Comparison of ENCODE assay signal across 9 mouse cellular contexts in the genomic region with DNA sequence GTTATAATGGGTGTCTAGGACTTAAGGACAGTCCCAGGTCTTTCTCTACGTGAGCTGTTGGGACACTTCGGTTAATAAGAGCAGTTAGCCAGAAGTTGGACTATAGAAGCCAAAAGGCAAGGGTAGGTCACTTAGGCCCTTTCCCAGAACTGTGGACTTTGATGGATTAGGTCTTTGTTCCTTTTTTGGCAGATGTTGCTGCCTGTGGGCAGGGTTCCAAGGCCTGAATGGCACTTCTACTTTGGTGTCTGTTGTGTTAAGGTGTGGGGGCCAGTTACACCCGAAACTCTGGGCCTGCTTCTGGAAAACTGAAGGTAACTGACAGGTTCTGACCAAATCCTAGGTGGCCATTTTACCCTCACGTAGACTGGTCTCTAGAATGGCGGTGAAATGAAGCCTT.
DNase-seq lines count a peak whose midpoint lies in the region; ATAC-seq and TF ChIP-seq lines count a peak whose summit lies in the region.
"Had no signal": no experiment of that assay in that cellular context is flagged by ENCODE, and none has a peak within 500 bp of the region (broad histone marks: within the 10 kb centered on the region; RNA-seq: fewer than 3 reads in every experiment).

No protein-coding gene starts in this region.

- H3K4me1 ChIP-seq in liver, adult 2 months (ENCODE audit: control insufficient read depth, insufficient read depth, low read length) = no peaks in the 10 kb centered on the region
- no peaks in the 10 kb centered on the region for H3K4me1 ChIP-seq in liver, embryonic 11.5 days (replicated peaks; ENCODE audit: control insufficient read depth, insufficient read depth, low read length)
- H3K4me1 ChIP-seq in kidney, embryonic 16.5 days (ENCODE audit: insufficient read depth, low read length) = peaks cover 10% of the 10 kb centered on the region
- H3K4me1 ChIP-seq in neural tube, embryonic 14.5 days (ENCODE audit: control insufficient read depth, insufficient read depth, low read length) = no peaks in the 10 kb centered on the region; the same call in 1 of the 2 replicates
- H3K4me1 ChIP-seq: liver, embryonic 12.5 days had no signal

- no peak for TF ChIP-seq CTCF in liver, adult 2 months (IDR thresholded peaks at IDR 0.05; ENCODE audit: low read depth, low read length)
- no peak for TF ChIP-seq CTCF in brain, embryonic 14.5 days (IDR thresholded peaks at IDR 0.05; ENCODE audit: borderline replicate concordance, extremely low read depth, insufficient read depth, insufficient read length)

- no peak overlapping the region for H3K4me2 ChIP-seq in liver, embryonic 11.5 days
- H3K4me2 ChIP-seq in kidney, embryonic 16.5 days (replicated peaks; ENCODE audit: low read depth, low read length) = no peak overlapping the region
- H3K4me2 ChIP-seq in neural tube, embryonic 14.5 days (ENCODE audit: low read depth, low read length) = no peak overlapping the region
- H3K4me2 ChIP-seq: liver, embryonic 12.5 days had no signal

- H3K36me3 ChIP-seq in liver, adult 2 months (ENCODE audit: control insufficient read depth, insufficient read depth, low read length) = no peaks in the 10 kb centered on the region
- no peaks in the 10 kb centered on the region for H3K36me3 ChIP-seq in liver, embryonic 11.5 days (ENCODE audit: control insufficient read depth, insufficient read depth, low read length)
- H3K36me3 ChIP-seq in kidney, embryonic 16.5 days (ENCODE audit: insufficient read depth, low read length) = no peaks in the 10 kb centered on the region
- H3K36me3 ChIP-seq in neural tube, embryonic 14.5 days (ENCODE audit: control insufficient read depth, insufficient read depth, low read length) = no peaks in the 10 kb centered on the region
- H3K36me3 ChIP-seq: liver, embryonic 12.5 days had no signal

- no peak for TF ChIP-seq POLR2A in liver, adult 2 months (IDR thresholded peaks at IDR 0.05; ENCODE audit: extremely low read depth, insufficient read depth, low read length)
- TF ChIP-seq POLR2A in brain, embryonic 14.5 days (IDR thresholded peaks at IDR 0.05; ENCODE audit: borderline replicate concordance, extremely low read depth, insufficient read depth, insufficient read length, poor library complexity, severe bottlenecking) = no peak

- no peak overlapping the region for H3K27ac ChIP-seq in liver, adult 2 months (replicated peaks; ENCODE audit: insufficient read depth, low read depth, low read length)
- H3K27ac ChIP-seq in liver, embryonic 11.5 days (ENCODE audit: low read depth, low read length) = no peak overlapping the region
- peak overlapping the region; percentile 39; the same call in 1 of the 2 replicates for H3K27ac ChIP-seq in kidney, embryonic 16.5 days (ENCODE audit: low read length)
- peak overlapping the region; percentile 35; the same call in 1 of the 2 replicates for H3K27ac ChIP-seq in neural tube, embryonic 14.5 days (ENCODE audit: low read depth, low read length)
- H3K27ac ChIP-seq: liver, embryonic 12.5 days had no signal

- H3K27me3 ChIP-seq in liver, adult 2 months (ENCODE audit: control insufficient read depth, insufficient read depth, low read length) = no peaks in the 10 kb centered on the region
- H3K27me3 ChIP-seq in liver, embryonic 11.5 days (replicated peaks; ENCODE audit: control insufficient read depth, insufficient read depth, low read length) = no peaks in the 10 kb centered on the region
- H3K27me3 ChIP-seq in kidney, embryonic 16.5 days (ENCODE audit: insufficient read depth, low read length) = no peaks in the 10 kb centered on the region
- H3K27me3 ChIP-seq in neural tube, embryonic 14.5 days (ENCODE audit: control insufficient read depth, insufficient read depth, low read length) = no peaks in the 10 kb centered on the region
- H3K27me3 ChIP-seq: liver, embryonic 12.5 days; Patski had no signal

- H3K9ac ChIP-seq in liver, adult 2 months (ENCODE audit: low read depth, low read length) = no peak overlapping the region
- H3K9ac ChIP-seq in liver, embryonic 11.5 days (ENCODE audit: low read depth, low read length) = no peak overlapping the region
- no peak overlapping the region for H3K9ac ChIP-seq in kidney, embryonic 16.5 days (replicated peaks; ENCODE audit: low read length)
- no peak overlapping the region for H3K9ac ChIP-seq in neural tube, embryonic 14.5 days (replicated peaks; ENCODE audit: low read depth, low read length)
- H3K9ac ChIP-seq: liver, embryonic 12.5 days had no signal

- peak; percentile 10 for DNase-seq in liver, adult 2 months (ENCODE audit: extremely low read depth, low read depth, low spot score)
- no peak for DNase-seq in liver, embryonic 11.5 days (ENCODE audit: low spot score)
- DNase-seq in brain, embryonic 14.5 days (ENCODE audit: low read depth) = peak; percentile 55
- DNase-seq in testis, postnatal 14 days (ENCODE audit: low spot score) = no peak
- no peak for DNase-seq in right cerebral cortex, postnatal 14 days

- no peak overlapping the region for H3K4me3 ChIP-seq in liver, adult 2 months (ENCODE audit: insufficient read depth, low read depth, low read length)
- no peak overlapping the region for H3K4me3 ChIP-seq in liver, embryonic 11.5 days (ENCODE audit: low read depth, low read length)
- H3K4me3 ChIP-seq in kidney, embryonic 16.5 days (ENCODE audit: low read length) = no peak overlapping the region
- H3K4me3 ChIP-seq in neural tube, embryonic 14.5 days (ENCODE audit: low read depth, low read length) = no peak overlapping the region
- H3K4me3 ChIP-seq: liver, embryonic 12.5 days had no signal

- 53% methylated on average over 5 of the region's 5 CpGs for WGBS in liver, adult 2 months
- 81% methylated on average over 5 of the region's 5 CpGs for WGBS in liver, embryonic 11.5 days
- 67% methylated on average over 5 of the region's 5 CpGs for WGBS in kidney, embryonic 16.5 days
- WGBS in neural tube, embryonic 14.5 days = 56% methylated on average over 5 of the region's 5 CpGs

- H3K79me2 ChIP-seq in liver, adult 2 months (ENCODE audit: control insufficient read depth, insufficient read depth, low read length) = no peaks in the 10 kb centered on the region

- ATAC-seq in liver, embryonic 11.5 days (replicated peaks; ENCODE audit: low FRiP score) = no peak
- no peak for ATAC-seq in kidney, embryonic 16.5 days (ENCODE audit: low FRiP score, low TSS enrichment)
- ATAC-seq in neural tube, embryonic 14.5 days (ENCODE audit: low read depth) = no peak
- ATAC-seq: liver, embryonic 12.5 days had no signal

- H3K9me3 ChIP-seq in liver, embryonic 11.5 days (ENCODE audit: control insufficient read depth, low read length) = no peaks in the 10 kb centered on the region
- H3K9me3 ChIP-seq in kidney, embryonic 16.5 days (ENCODE audit: low read length) = no peaks in the 10 kb centered on the region
- no peaks in the 10 kb centered on the region for H3K9me3 ChIP-seq in neural tube, embryonic 14.5 days (ENCODE audit: control insufficient read depth, low read length)
- H3K9me3 ChIP-seq: liver, embryonic 12.5 days had no signal

Comparison
In these comparisons a context has a peak if more than half of its experiments do, and no peak if none do; other contexts are left out.
1. DNase-seq: peak in liver, adult 2 months (single experiment) and brain, embryonic 14.5 days (single experiment); none in liver, embryonic 11.5 days (single experiment), testis, postnatal 14 days (single experiment) and right cerebral cortex, postnatal 14 days (single experiment).
2. H3K27ac ChIP-seq: peak in kidney, embryonic 16.5 days (single experiment) and neural tube, embryonic 14.5 days (single experiment); none in liver, adult 2 months (single experiment) and liver, embryonic 11.5 days (single experiment).